Mouse (Mus musculus) forebrain, embryonic 14.5 days (tissue): Measurements from ENCODE around the gene Stk38. TPM values are rescaled to one million over a fixed set of nuclear protein-coding genes. Genes with fewer than 3 reads are reported as not detected.

Experiments
- ATAC-seq: fragments of 200-750 bp; cut with Nextera tagmentation; 2 replicates; pipeline ENCODE4 v1.8.0; 2017; ENCODE audit warnings: mild to moderate bottlenecking, moderate library complexity
- DNase-seq: peaks from one replicate; pipeline ENCODE4 v3.0.0-alpha.2; 2015; ENCODE audit warnings: low spot score
- H3K27ac ChIP-seq: fragments of 300-500 bp; sonication (generic); 2 replicates; pipeline ENCODE4 v1.5.1; 2014; ENCODE audit warnings: low read depth, mild to moderate bottlenecking, control low read depth, low read length, moderate library complexity
- H3K27me3 ChIP-seq: fragments of 300-500 bp; sonication (generic); replicated peaks from 2 replicates; pipeline ENCODE4 v1.6.1; 2014; ENCODE audit warnings: low read length, control low read depth, mixed read lengths; ENCODE audit not compliant: control insufficient read depth, insufficient read depth
- H3K36me3 ChIP-seq: fragments of 300-500 bp; sonication (generic); 2 replicates; pipeline ENCODE4 v1.6.1; 2014; ENCODE audit warnings: low read length, control low read depth; ENCODE audit not compliant: control insufficient read depth, insufficient read depth
- H3K4me1 ChIP-seq: fragments of 300-500 bp; sonication (generic); 2 replicates; pipeline ENCODE4 v1.6.1; 2014; ENCODE audit warnings: antibody characterized with exemption, low read length, control low read depth; ENCODE audit not compliant: control insufficient read depth, insufficient read depth
- H3K4me2 ChIP-seq: fragments of 300-500 bp; sonication (generic); 2 replicates; pipeline ENCODE4 v1.6.1; 2014; ENCODE audit warnings: mild to moderate bottlenecking, control low read depth, low read length
- H3K4me3 ChIP-seq: fragments of 300-500 bp; sonication (generic); 2 replicates; pipeline ENCODE4 v1.5.1; 2014; ENCODE audit warnings: low read depth, low read length, control low read depth
- H3K9ac ChIP-seq: fragments of 300-500 bp; sonication (generic); 2 replicates; pipeline ENCODE4 v1.6.1; 2014; ENCODE audit warnings: mild to moderate bottlenecking, low read length, control low read depth, moderate library complexity
- H3K9me3 ChIP-seq: fragments of 300-500 bp; sonication (generic); replicated peaks from 2 replicates; pipeline ENCODE4 v1.6.1; 2016; ENCODE audit warnings: low read length, control low read depth, mixed read lengths; ENCODE audit not compliant: control insufficient read depth
- WGBS: fragments of 180-500 bp; shearing (Covaris S2); extraction: QIAGEN DNeasy Blood & Tissue Kit; methylation state at CpG from one replicate; pipeline ENCODE4 v1.1.7; 2014; 5-methylcytosine and 5-hydroxymethylcytosine counted together
- polyA plus RNA-seq: library from polyadenylated mRNA; unstranded; fragments of >200 nt; fragmentation: Nextera tagmentation; extraction: Ambion mirVana; gene quantifications from 2 replicates; pipeline ENCODE4 v1.2.1, GENCODE M21; 2014

Gene Stk38
- polyA plus RNA-seq, 1 experiment from 2014 or later, result 81.7 TPM

GRCm38 (mm10) chr17:28988291-28988690 lies 19.5 kb downstream of the Stk38 start:
- Histone ChIP-seq H3K36me3 (peaks cover 76% of the 10 kb centered on the region), H3K27ac (no peak overlapping the region), H3K9ac (no peak overlapping the region), H3K9me3 (no peaks in the 10 kb centered on the region), H3K4me1 (peaks cover 7% of the 10 kb centered on the region), H3K27me3 (no peaks in the 10 kb centered on the region), H3K4me2 (no peak overlapping the region), H3K4me3 (no peak overlapping the region)
- ATAC-seq, result no peak
- 91% methylated on average over 4 of the region's 4 CpGs for WGBS
- DNase-seq, result no peak

- DNase-seq, result peak; percentile 72
- no peak for ATAC-seq
- Histone ChIP-seq H3K4me2 (no peak overlapping the region), H3K4me1 (peaks cover 7% of the 10 kb centered on the region), H3K27me3 (no peaks in the 10 kb centered on the region), H3K9me3 (no peaks in the 10 kb centered on the region), H3K4me3 (no peak overlapping the region), H3K27ac (no peak overlapping the region), H3K9ac (no peak overlapping the region), H3K36me3 (peaks cover 79% of the 10 kb centered on the region)
- WGBS, result 68% methylated on average over 4 of the region's 4 CpGs
Observed at GRCm38 (mm10) chr17:28987713-28988112, 20.1 kb downstream of the Stk38 start.

GRCm38 (mm10) chr17:28986833-28987232 lies 21.0 kb downstream of the Stk38 start:
- Histone ChIP-seq H3K9me3 (no peaks in the 10 kb centered on the region), H3K9ac (no peak overlapping the region), H3K27me3 (no peaks in the 10 kb centered on the region), H3K4me2 (no peak overlapping the region), H3K4me1 (peaks cover 7% of the 10 kb centered on the region), H3K27ac (no peak overlapping the region), H3K4me3 (no peak overlapping the region), H3K36me3 (peaks cover 88% of the 10 kb centered on the region)
- DNase-seq (peak; percentile 34), ATAC-seq (no peak)

- no peaks in the 10 kb centered on the region for H3K9me3 ChIP-seq
- DNase-seq (no peak), ATAC-seq (no peak)
- no peak overlapping the region for H3K9ac ChIP-seq
- H3K4me1 ChIP-seq, result no peaks in the 10 kb centered on the region
- no peak overlapping the region for H3K27ac ChIP-seq
- no peaks in the 10 kb centered on the region for H3K27me3 ChIP-seq
- H3K36me3 ChIP-seq, result peaks cover 85% of the 10 kb centered on the region
- 87% methylated on average over 1 of the region's 1 CpGs for WGBS
- H3K4me3 ChIP-seq, result no peak overlapping the region
- H3K4me2 ChIP-seq, result no peak overlapping the region
Observed at GRCm38 (mm10) chr17:28984724-28985420, 22.9 kb downstream of the Stk38 start.

GRCm38 (mm10) chr17:28982591-28982990 lies 25.2 kb downstream of the Stk38 start:
- Histone ChIP-seq H3K9ac (no peak overlapping the region), H3K4me3 (no peak overlapping the region), H3K9me3 (no peaks in the 10 kb centered on the region), H3K4me2 (no peak overlapping the region), H3K27me3 (no peaks in the 10 kb centered on the region), H3K4me1 (no peaks in the 10 kb centered on the region), H3K36me3 (peaks cover 85% of the 10 kb centered on the region), H3K27ac (no peak overlapping the region)
- ATAC-seq (no peak), DNase-seq (no peak)
- 53% methylated on average over 4 of the region's 4 CpGs for WGBS

GRCm38 (mm10) chr17:28981081-28981480 lies 26.7 kb downstream of the Stk38 start:
- Histone ChIP-seq H3K4me1 (no peaks in the 10 kb centered on the region), H3K4me3 (no peak overlapping the region), H3K27ac (no peak overlapping the region), H3K9ac (no peak overlapping the region), H3K27me3 (no peaks in the 10 kb centered on the region), H3K36me3 (peaks cover 80% of the 10 kb centered on the region), H3K4me2 (no peak overlapping the region), H3K9me3 (no peaks in the 10 kb centered on the region)
- ATAC-seq, result no peak
- no peak for DNase-seq
- WGBS, result 81% methylated on average over 4 of the region's 4 CpGs

- Histone ChIP-seq H3K9ac (no peak overlapping the region), H3K4me1 (no peaks in the 10 kb centered on the region), H3K27ac (no peak overlapping the region), H3K4me3 (no peak overlapping the region), H3K36me3 (peaks cover 87% of the 10 kb centered on the region), H3K4me2 (no peak overlapping the region), H3K9me3 (no peaks in the 10 kb centered on the region), H3K27me3 (no peaks in the 10 kb centered on the region)
- DNase-seq, result no peak
- 92% methylated on average over 4 of the region's 4 CpGs for WGBS
- ATAC-seq, result no peak
Observed at GRCm38 (mm10) chr17:28979091-28979490, 28.7 kb downstream of the Stk38 start.

GRCm38 (mm10) chr17:28970122-28970521 lies 37.7 kb downstream of the Stk38 start:
- Histone ChIP-seq H3K9ac (no peak overlapping the region), H3K4me1 (no peaks in the 10 kb centered on the region), H3K36me3 (peaks cover 100% of the 10 kb centered on the region), H3K9me3 (no peaks in the 10 kb centered on the region), H3K4me3 (no peak overlapping the region), H3K4me2 (no peak overlapping the region), H3K27ac (no peak overlapping the region), H3K27me3 (no peaks in the 10 kb centered on the region)
- ATAC-seq, result no peak
- no peak for DNase-seq

GRCm38 (mm10) chr17:28967021-28967610 lies 40.7 kb downstream of the Stk38 start:
- Histone ChIP-seq H3K9ac (no peak overlapping the region), H3K9me3 (no peaks in the 10 kb centered on the region), H3K4me1 (no peaks in the 10 kb centered on the region), H3K36me3 (peaks cover 100% of the 10 kb centered on the region), H3K27ac (no peak overlapping the region), H3K4me2 (no peak overlapping the region), H3K4me3 (no peak overlapping the region), H3K27me3 (no peaks in the 10 kb centered on the region)
- 73% methylated on average over 11 of the region's 11 CpGs for WGBS
- no peak for DNase-seq
- ATAC-seq, result no peak
